Mouse (Mus musculus) gastrocnemius, postnatal 14 days (tissue): ENCODE results near the gene Gcm1. TPM values are rescaled to one million over a fixed set of nuclear protein-coding genes. Genes with fewer than 3 reads are reported as not detected.

Experiments used
- DNase-seq: peaks from one replicate; pipeline ENCODE4 v3.0.0; 2021; ENCODE audit warnings: mixed read lengths
- intact Hi-C: fragments of 180-260 bp; cut with DNase I; formaldehyde crosslinking; loops from one replicate; pipeline ENCODE4 v1.15.1; 2025; ENCODE audit warnings: low total_unique reads
- long read RNA-seq, 2 experiments: library from polyadenylated mRNA; stranded (forward); transcript quantifications; one replicate each; pipeline ENCODE4 v2.0.0; 2021
- total RNA-seq, 2 experiments: library from RNA; stranded (reverse); gene quantifications; 2 replicates each; pipeline ENCODE4 v1.2.3; 2021

The Gcm1 gene
- not detected for total RNA-seq
- long read RNA-seq, experiment 1 = 0 reads
- long read RNA-seq, experiment 2 = 0 reads

DNA sequence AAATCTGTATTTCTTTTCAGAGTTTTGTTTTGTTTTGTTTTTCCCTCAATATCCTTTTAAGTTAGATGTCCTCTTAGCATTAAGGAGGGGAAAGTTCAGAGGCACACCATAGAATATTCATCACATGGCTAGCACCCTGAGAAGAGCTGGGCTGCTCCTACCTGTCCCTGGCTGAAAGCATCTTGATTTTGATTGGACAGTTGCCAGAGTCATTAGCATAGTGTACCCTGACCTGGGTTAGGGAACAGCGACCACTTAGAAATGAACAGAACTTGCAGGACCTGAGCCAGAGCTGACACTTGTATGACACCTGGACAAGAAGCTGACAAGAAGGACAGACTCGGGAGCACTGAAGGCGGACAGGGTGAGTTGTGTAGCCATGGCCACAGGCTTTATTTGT is at the start of gene Gcm1:
Gcm1 (plus strand) TSS at position 248 of the 400 bp plus-strand sequence.
- intact Hi-C loops = no loop called here
- DNase-seq = no peak

DNA sequence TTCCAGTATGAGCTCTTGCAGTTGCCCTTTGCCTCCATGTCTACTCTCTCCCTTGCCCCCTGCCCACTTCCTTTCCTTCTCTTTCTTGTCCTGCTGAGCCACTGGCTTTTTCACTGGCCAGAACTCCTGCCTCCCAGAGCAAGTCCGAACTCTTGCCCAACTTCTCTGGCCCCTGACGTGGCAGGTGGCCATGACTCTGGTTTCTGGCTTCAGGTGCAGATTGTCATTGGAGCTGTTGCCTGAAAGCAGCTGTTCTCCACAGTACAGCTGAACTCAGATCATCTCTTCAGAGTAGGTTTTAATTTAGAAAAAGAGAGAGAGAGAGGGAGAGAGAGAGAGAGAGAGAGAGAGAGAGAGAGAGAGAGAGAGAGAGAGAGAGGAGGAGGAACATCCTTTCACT is 48.4 kb upstream of the Gcm1 start:
- peak; percentile 39 for DNase-seq

DNA sequence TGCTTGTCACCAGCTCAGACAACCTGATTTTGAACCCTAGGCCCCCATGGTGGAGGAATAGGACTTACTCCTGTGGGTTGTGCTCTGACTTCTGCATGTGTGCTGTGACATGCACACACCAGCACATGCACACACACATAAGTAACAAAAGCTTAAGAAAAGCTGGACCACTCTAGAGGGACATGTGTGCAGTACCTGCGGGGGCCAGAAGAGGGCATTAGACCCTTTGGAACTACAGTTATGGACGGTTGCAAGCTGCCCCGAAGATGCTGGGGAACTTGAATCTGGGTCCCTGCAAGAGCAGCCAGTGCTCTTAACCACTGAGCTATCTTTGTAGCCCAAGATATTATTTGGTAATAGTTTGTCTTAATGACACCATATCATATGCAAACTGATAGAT is 46.2 kb upstream of the Gcm1 start:
- intact Hi-C loops = loop anchor here (5.0 kb wide), 1 partner anchor 198 kb away; no protein-coding TSS in a partner anchor
- DNase-seq = no peak

More for the DNA sequence above, 48.4 kb upstream of the Gcm1 start:
- intact Hi-C loops = no loop called here

GRCm38 (mm10) chr9:78006209-78007001 is 45.3 kb upstream of the Gcm1 start:
- DNase-seq = peak; percentile 85
- intact Hi-C loops = loop anchor here (5.0 kb wide), 1 partner anchor 199 kb away; no protein-coding TSS in a partner anchor

GRCm38 (mm10) chr9:78009382-78009781 is 42.3 kb upstream of the Gcm1 start:
- DNase-seq = no peak
- intact Hi-C loops = loop anchor here (5.0 kb wide), 1 partner anchor 202 kb away; no protein-coding TSS in a partner anchor

DNA sequence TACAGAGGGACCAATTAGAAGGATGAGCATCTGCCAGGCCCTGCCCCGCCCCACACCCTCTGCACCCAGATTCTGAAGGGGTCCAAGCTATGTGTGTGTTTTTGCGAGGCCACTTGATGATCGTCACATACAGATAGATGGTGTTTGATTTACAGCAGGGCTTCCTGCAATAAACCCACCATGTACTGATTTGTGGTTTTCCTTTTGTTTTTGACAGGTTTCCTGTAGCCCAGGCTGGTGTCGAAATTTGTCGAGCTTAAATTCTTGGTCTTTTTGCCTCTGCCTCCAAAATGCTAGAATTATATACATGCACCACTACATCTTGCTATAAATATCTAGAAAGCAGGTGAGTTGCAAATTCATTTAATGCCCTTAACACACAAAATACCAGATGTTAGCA is 41.5 kb upstream of the Gcm1 start:
- intact Hi-C loops = loop anchor here (5.0 kb wide), 1 partner anchor 98 kb away; no protein-coding TSS in a partner anchor
- no peak for DNase-seq

- intact Hi-C loops = loop anchor here (5.0 kb wide), 1 partner anchor 98 kb away; no protein-coding TSS in a partner anchor
- DNase-seq = no peak
Observed at GRCm38 (mm10) chr9:78010707-78011106, 41.0 kb upstream of the Gcm1 start.

DNA sequence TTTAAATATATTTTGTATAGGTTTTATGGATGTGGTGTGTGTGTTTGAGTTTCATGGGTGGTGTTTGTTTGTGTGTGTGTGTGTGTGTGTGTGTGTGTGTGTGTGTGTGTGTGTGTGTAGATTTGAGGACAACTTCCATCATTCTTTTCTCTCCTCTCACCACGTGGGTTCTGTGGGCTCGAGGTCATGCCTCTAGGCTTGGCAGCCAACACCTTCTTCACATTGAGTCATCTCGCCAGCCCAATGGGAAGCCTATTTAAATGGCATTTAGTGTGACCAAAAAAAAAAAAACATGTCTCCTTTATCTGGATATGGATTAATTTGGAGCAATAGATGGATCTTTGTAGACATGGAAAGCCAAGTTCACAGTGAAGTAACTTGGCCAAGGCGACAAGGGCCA is 39.7 kb upstream of the Gcm1 start:
- DNase-seq = no peak
- intact Hi-C loops = loop anchor here (5.0 kb wide), 1 partner anchor 100 kb away; no protein-coding TSS in a partner anchor

GRCm38 (mm10) chr9:78012681-78013080 is 39.0 kb upstream of the Gcm1 start:
- intact Hi-C loops = loop anchor here (5.0 kb wide), 1 partner anchor 100 kb away; no protein-coding TSS in a partner anchor
- DNase-seq = no peak

DNA sequence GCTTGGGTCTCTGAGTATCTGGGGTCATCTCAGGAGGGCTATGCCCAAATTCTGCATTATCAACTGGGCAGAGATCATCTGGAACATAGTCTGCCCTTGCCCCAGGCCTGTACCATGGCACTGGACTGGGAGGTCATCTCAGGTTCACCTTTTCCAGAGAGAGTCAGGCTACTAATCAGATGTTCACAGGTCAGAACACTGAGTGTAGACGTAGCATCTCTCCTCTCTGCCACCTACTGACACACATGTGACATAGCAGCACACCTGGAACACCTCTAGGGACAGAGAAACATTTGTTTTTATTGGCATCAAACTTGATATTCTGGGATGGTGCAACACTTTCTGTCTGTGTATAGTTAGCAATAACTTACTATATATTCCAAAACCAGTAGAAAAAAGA is 37.9 kb upstream of the Gcm1 start:
- DNase-seq = no peak
- intact Hi-C loops = loop anchor here (5.0 kb wide), 1 partner anchor 102 kb away; no protein-coding TSS in a partner anchor

- intact Hi-C loops = no loop called here
Observed at GRCm38 (mm10) chr9:78015816-78016215, 35.9 kb upstream of the Gcm1 start.

DNA sequence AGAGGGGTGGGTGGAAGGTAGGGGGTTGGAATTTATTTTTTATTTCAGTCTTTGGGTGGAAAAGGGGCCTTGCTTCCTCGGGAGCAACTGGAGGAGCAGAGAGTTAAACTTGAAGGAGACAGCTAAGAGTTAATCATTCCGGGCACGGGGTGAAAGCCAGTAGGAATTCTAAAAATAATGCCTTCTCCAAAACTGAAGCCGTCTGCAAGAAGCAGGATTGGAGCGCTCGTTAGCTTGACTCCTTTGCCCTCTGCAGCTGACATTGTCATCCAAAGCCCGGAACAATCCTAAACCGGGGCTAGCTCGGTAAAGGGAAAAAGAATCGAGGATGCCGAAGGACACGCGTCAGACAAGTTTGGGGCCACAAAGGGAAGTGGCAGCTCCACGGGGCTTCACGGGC is 35.4 kb upstream of the Gcm1 start:
- intact Hi-C loops = no loop called here
- DNase-seq = no peak

More at GRCm38 (mm10) chr9:78015816-78016215, 35.9 kb upstream of the Gcm1 start:
- DNase-seq = no peak

- intact Hi-C loops = loop anchor here (5.0 kb wide), 1 partner anchor 219 kb away; no protein-coding TSS in a partner anchor
- DNase-seq = no peak
Observed at GRCm38 (mm10) chr9:78021256-78021655, 30.5 kb upstream of the Gcm1 start.

DNA sequence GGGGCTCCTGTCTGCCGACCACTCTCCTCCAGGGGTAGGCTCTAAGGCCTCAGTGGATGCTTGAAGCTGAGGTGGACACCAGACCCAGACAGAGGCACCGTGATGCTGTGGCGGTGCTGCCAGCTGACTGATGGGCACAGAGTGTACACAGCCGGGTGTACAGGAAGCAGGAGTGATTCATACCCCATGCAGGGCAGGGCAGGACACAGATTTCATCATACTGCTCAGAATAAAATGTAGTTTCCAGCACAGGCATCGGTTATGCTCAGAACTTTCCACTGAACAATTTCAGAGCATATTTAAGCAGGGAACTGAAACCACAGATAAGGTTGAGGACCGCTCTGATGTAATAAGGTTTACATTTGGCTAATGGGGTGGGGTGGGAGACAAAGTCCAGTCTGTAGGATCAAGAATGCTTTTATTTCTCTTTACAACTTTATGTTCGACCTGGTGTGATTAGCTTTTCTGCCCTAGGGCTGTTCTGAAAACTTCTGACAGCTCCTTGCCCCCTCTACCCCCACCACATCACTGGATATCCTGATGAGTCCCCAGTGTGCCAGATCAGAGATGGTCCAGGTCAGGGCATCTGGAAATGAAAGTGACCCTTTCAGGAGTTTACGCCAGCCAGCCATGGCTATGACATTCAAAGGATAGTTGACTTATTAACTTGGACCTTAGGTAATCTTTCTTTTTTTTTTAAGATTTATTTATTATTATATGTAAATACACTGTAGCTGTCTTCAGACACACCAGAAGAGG is 29.4 kb upstream of the Gcm1 start:
- DNase-seq = peak; percentile 17
- intact Hi-C loops = loop anchor here (5.0 kb wide), 1 partner anchor 220 kb away; no protein-coding TSS in a partner anchor

DNA sequence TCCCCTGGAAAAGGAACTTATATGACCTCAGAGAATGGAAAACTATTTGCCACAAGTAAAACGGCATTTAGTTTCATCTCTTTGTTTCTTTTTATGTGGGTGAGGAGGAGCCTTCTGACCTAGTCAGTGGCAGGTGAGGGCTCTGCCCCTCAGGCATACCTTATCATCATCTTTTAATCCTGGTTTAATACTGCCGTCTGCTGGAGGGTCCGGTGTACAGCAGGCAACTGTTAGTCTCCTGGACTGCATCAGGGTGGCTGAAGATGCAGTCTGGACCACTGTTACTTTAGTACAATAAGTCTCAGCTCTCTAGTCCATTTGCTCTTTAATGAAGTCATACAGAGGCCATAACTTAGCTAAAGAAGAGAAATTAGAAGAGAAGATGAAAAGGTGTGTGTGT is 26.9 kb upstream of the Gcm1 start:
- DNase-seq = peak; percentile 28
- intact Hi-C loops = loop anchor here (5.0 kb wide), 1 partner anchor 223 kb away; no protein-coding TSS in a partner anchor

- DNase-seq = no peak
Observed at GRCm38 (mm10) chr9:78027099-78027498, 24.6 kb upstream of the Gcm1 start.

GRCm38 (mm10) chr9:78030835-78031456 is 20.8 kb upstream of the Gcm1 start:
- intact Hi-C loops = no loop called here
- no peak for DNase-seq

More at GRCm38 (mm10) chr9:78027099-78027498, 24.6 kb upstream of the Gcm1 start:
- intact Hi-C loops = no loop called here

DNA sequence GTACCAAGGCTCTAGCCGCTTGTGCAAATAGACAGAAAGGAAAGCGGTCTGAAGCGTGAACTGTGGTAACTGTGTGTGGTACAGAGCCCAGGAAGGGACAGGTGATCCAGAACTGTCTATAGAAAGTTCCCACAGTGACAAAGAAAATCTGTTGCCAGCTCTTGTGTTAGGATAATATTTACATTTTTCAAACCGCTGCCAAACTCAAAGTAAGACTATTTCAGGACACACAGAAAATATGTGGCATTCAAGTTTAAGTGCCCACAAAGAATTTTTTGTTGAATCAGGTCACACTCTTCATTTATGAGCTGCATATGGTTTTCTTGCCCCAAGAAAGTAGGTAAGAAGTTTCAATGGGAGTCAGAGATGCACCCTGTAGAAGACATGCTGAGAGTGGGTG is 18.8 kb upstream of the Gcm1 start:
- DNase-seq = no peak
- intact Hi-C loops = no loop called here

- intact Hi-C loops = no loop called here
- DNase-seq = no peak
Observed at GRCm38 (mm10) chr9:78035296-78035695, 16.4 kb upstream of the Gcm1 start.
